Mouse (Mus musculus) testis, adult 2 months (tissue): ENCODE data around the gene Noct. TPM values are rescaled to one million over a fixed set of nuclear protein-coding genes. Genes with fewer than 3 reads are reported as not detected.

Experiments
- H3K27ac ChIP-seq: fragments of 200-500 bp; 2 replicates; pipeline ENCODE4 v1.5.1; 2012; ENCODE audit warnings: low read depth, low read length; ENCODE audit not compliant: control insufficient read depth, insufficient read depth
- H3K27me3 ChIP-seq: fragments of 200-500 bp; 2 replicates; pipeline ENCODE4 v1.6.1; 2012; ENCODE audit warnings: mild to moderate bottlenecking, low read length, moderate library complexity; ENCODE audit not compliant: control insufficient read depth, insufficient read depth
- H3K36me3 ChIP-seq: fragments of 200-500 bp; 2 replicates; pipeline ENCODE4 v1.6.1; 2012; ENCODE audit warnings: mild to moderate bottlenecking, low read length; ENCODE audit not compliant: control insufficient read depth, insufficient read depth
- H3K4me1 ChIP-seq: fragments of 200-500 bp; 2 replicates; pipeline ENCODE4 v1.6.1; 2012; ENCODE audit warnings: low read length; ENCODE audit not compliant: control insufficient read depth, insufficient read depth
- H3K4me3 ChIP-seq: fragments of 200-500 bp; 2 replicates; pipeline ENCODE4 v1.5.1; 2012; ENCODE audit warnings: low read depth, mild to moderate bottlenecking, low read length, moderate library complexity, mixed read lengths; ENCODE audit not compliant: control insufficient read depth
- CTCF ChIP-seq: fragments of 200-500 bp; IDR thresholded peaks from 2 replicates; pipeline ENCODE4 v1.5.1; 2012; ENCODE audit warnings: low read depth, mild to moderate bottlenecking, inconsistent platforms, low read length, moderate library complexity; ENCODE audit not compliant: control insufficient read depth, insufficient read depth, insufficient replicate concordance
- POLR2A ChIP-seq: fragments of 200-500 bp; IDR thresholded peaks from 2 replicates; pipeline ENCODE4 v1.6.1; 2012; ENCODE audit warnings: low read depth, mild to moderate bottlenecking, inconsistent platforms, low read length, moderate library complexity; ENCODE audit not compliant: control insufficient read depth
- polyA plus RNA-seq: library from polyadenylated mRNA; depleted of rRNA; stranded (reverse); fragments of >200 nt; gene quantifications from 2 replicates; pipeline ENCODE4 v1.2.3, GENCODE M21; 2012

The Noct gene
- polyA plus RNA-seq, 1 experiment: 7.4 TPM

DNA sequence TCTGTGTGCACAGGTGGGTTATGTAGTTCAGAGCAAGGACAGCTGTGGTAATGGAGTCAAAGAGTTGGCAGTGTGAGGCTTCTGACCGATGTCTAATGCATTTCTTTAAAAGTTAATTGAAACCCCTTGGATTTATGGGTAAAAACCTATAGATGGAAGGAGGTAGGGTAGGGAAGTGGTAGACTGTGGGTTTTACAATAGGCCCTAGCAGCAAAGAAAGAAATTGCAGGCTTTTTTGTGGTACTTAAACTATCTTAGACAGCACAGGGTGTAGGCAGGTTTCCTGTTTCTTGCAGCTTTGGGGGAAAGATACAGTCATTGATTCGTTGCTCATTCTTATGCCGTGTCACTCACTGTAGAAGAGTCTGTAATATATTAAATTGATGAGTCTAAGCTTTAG, 2.4 kb downstream of the Noct start:
- Histone ChIP-seq H3K27me3 (no peaks in the 10 kb centered on the region), H3K27ac (no peak overlapping the region), H3K36me3 (no peaks in the 10 kb centered on the region), H3K4me3 (no peak overlapping the region), H3K4me1 (peaks cover 10% of the 10 kb centered on the region)
- no peak for TF ChIP-seq CTCF

DNA sequence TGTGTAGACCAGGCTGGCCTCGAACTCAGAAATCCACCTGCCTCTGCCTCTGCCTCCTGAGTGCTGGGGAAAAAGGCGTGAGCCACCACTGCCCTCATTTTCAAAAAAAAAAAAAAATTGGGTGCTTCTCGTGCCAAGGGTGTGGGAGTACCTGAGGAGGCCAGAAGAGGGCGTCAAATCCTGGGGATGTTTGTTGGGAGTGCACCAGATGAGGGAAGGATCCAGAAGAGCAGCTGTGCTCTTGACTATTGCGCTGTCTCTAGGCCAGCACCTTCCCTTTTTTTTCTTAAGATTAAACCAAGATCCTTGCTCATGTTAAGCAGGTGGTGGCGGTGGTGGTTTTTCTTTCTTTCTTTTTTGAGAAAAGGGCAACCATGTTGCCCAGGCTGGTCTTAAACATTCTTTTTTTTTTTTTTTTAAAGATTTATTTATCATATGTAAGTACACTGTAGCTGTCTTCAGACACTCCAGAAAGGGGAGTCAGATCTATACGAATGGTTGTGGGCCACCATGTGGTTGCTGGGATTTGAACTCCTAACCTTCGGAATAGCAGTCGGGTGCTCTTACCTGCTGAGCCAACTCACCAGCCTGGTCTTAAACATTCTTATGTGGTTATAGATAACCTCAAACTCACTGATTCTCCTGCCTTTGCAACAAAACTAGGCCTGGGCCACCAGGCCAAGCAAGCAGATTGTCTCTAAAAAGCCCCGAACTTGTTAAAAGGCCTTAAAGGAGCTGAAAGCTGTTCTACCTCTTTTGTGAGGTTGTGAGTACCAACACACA, 4.0 kb downstream of the Noct start:
- Histone ChIP-seq H3K4me3 (no peak overlapping the region), H3K4me1 (peaks cover 10% of the 10 kb centered on the region), H3K36me3 (no peaks in the 10 kb centered on the region), H3K27ac (no peak overlapping the region), H3K27me3 (no peaks in the 10 kb centered on the region)
- TF ChIP-seq POLR2A: no peak
- peak; percentile 41; the same call in 1 of the 2 replicates for TF ChIP-seq CTCF

- no peaks in the 10 kb centered on the region for H3K27me3 ChIP-seq
- no peak overlapping the region for H3K27ac ChIP-seq
- TF ChIP-seq CTCF (no peak), POLR2A (no peak)
- peaks cover 7% of the 10 kb centered on the region for H3K4me1 ChIP-seq
- H3K4me3 ChIP-seq: no peak overlapping the region
- H3K36me3 ChIP-seq: no peaks in the 10 kb centered on the region
These were observed 4.6 kb downstream of the Noct start for GRCm38 (mm10) chr3:51228821-51229205.

GRCm38 (mm10) chr3:51229226-51229625, 5.0 kb downstream of the Noct start:
- H3K4me1 ChIP-seq: peaks cover 4% of the 10 kb centered on the region; the same call in 1 of the 2 replicates
- no peak overlapping the region for H3K4me3 ChIP-seq
- no peaks in the 10 kb centered on the region for H3K36me3 ChIP-seq
- H3K27me3 ChIP-seq: no peaks in the 10 kb centered on the region
- TF ChIP-seq CTCF (no peak), POLR2A (no peak)
- no peak overlapping the region for H3K27ac ChIP-seq

DNA sequence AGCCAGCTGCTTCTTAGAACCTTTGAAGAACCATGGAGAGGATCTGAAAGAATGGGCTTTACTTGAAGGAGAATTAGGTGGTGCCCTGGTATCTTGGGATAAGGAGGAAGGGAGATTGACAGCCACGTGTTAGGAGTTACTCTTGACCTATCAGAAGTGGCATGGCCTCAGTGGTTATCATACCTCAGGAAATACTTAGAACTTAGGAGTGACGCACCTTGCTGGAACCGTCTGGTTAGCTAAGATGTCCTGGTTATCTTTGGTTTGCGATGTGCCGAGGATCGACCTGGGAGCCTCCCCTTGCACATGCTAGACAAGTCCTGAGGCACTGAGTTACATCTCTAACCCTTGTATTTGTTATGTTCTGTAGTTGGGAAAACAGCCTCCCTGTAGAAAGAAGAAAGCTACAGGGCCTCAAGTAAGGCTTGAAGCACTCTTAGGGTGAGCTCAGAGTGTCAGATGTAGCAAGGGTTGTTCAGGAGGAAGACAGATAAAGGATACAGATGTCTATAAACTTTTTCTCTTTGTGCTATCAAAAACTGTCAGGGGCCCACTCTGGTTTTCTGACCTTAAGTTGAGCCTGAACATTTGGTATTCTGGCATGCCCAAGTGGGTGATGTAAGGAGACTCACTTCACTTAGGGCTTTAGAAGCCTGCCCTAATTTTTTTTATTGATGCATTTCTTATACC, 6.0 kb downstream of the Noct start:
- Histone ChIP-seq H3K4me1 (peaks cover 3% of the 10 kb centered on the region; the same call in 1 of the 2 replicates), H3K4me3 (no peak overlapping the region), H3K27me3 (no peaks in the 10 kb centered on the region), H3K27ac (no peak overlapping the region), H3K36me3 (no peaks in the 10 kb centered on the region)
- TF ChIP-seq CTCF: no peak
- no peak for TF ChIP-seq POLR2A

GRCm38 (mm10) chr3:51230886-51231285, 6.6 kb downstream of the Noct start:
- TF ChIP-seq POLR2A (no peak), CTCF (no peak)
- Histone ChIP-seq H3K4me3 (no peak overlapping the region), H3K27me3 (no peaks in the 10 kb centered on the region), H3K27ac (no peak overlapping the region), H3K4me1 (peaks cover 3% of the 10 kb centered on the region; the same call in 1 of the 2 replicates), H3K36me3 (no peaks in the 10 kb centered on the region)

- Histone ChIP-seq H3K36me3 (no peaks in the 10 kb centered on the region), H3K27me3 (no peaks in the 10 kb centered on the region), H3K4me3 (no peak overlapping the region), H3K4me1 (no peaks in the 10 kb centered on the region), H3K27ac (no peak overlapping the region)
- TF ChIP-seq CTCF (no peak), POLR2A (no peak)
These were observed 7.3 kb downstream of the Noct start for GRCm38 (mm10) chr3:51231499-51231898.
